Mouse (Mus musculus) neural tube, embryonic 13.5 days (tissue): ENCODE measurements around the gene Tiparp. TPM values are rescaled to one million over a fixed set of nuclear protein-coding genes. Genes with fewer than 3 reads are reported as not detected.

ENCODE experiments used
- ATAC-seq: fragments of 200-750 bp; cut with Nextera tagmentation; 2 replicates; pipeline ENCODE4 v1.8.0; 2017; ENCODE audit warnings: low read depth, mild to moderate bottlenecking, moderate TSS enrichment, moderate library complexity
- H3K27ac ChIP-seq: fragments of 300-500 bp; sonication (generic); replicated peaks from 2 replicates; pipeline ENCODE4 v1.5.1; 2015; ENCODE audit warnings: moderate library complexity, mild to moderate bottlenecking, inconsistent platforms
- H3K27me3 ChIP-seq: fragments of 300-500 bp; sonication (generic); 2 replicates; pipeline ENCODE4 v1.6.1; 2015; ENCODE audit warnings: mild to moderate bottlenecking, inconsistent platforms
- H3K36me3 ChIP-seq: fragments of 300-500 bp; sonication (generic); 2 replicates; pipeline ENCODE4 v1.6.1; 2015; ENCODE audit warnings: mild to moderate bottlenecking, inconsistent platforms
- H3K4me1 ChIP-seq: fragments of 300-500 bp; sonication (generic); replicated peaks from 2 replicates; pipeline ENCODE4 v1.6.1; 2015; ENCODE audit warnings: inconsistent platforms
- H3K4me2 ChIP-seq: fragments of 300-500 bp; sonication (generic); 2 replicates; pipeline ENCODE4 v1.6.1; 2015; ENCODE audit warnings: inconsistent platforms, mild to moderate bottlenecking, moderate library complexity
- H3K4me3 ChIP-seq: fragments of 300-500 bp; sonication (generic); 2 replicates; pipeline ENCODE4 v1.5.1; 2015; ENCODE audit warnings: mild to moderate bottlenecking, inconsistent platforms
- H3K9ac ChIP-seq: fragments of 300-500 bp; sonication (generic); 2 replicates; pipeline ENCODE4 v1.6.1; 2015; ENCODE audit warnings: moderate library complexity, mild to moderate bottlenecking, inconsistent platforms
- H3K9me3 ChIP-seq: fragments of 300-500 bp; sonication (generic); 2 replicates; pipeline ENCODE4 v1.6.1; 2016; ENCODE audit warnings: inconsistent platforms
- WGBS: fragments of 180-500 bp; shearing (Covaris S2); methylation state at CpG from one replicate; pipeline ENCODE4 v1.1.7; 2015; 5-methylcytosine and 5-hydroxymethylcytosine counted together
- polyA plus RNA-seq: library from polyadenylated mRNA; unstranded; fragments of >200 nt; fragmentation: Nextera tagmentation; extraction: Ambion mirVana; gene quantifications from 2 replicates; pipeline ENCODE4 v1.2.1, GENCODE M21; 2015

Gene Tiparp
- polyA plus RNA-seq, 1 experiment from 2014 or later = 34.1 TPM

DNA sequence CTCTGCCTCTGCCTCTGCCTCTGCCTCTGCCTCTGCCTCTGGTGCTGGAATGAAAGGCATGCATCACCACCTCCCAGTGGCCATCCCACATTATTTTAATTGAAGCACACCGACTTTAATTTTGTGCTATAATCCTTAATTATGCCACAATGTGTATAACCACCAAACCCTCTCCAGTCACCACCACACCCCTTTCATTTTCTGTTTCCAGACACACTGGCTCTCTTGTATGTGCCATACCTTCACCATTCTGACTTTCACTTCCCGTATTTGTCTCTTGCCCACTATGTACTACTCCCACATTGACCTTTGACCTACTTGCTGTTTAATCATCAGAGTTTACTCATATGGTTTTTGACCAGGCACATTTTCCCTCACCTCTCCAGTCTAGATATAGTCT is 12.5 kb upstream of the Tiparp start:
- 83% methylated on average over 2 of the region's 2 CpGs for WGBS
- no peak for ATAC-seq

GRCm38 (mm10) chr3:65516526-65516925 is 11.7 kb upstream of the Tiparp start:
- WGBS = 86% methylated on average over 1 of the region's 1 CpGs
- H3K27ac ChIP-seq = no peak overlapping the region
- peaks cover 11% of the 10 kb centered on the region for H3K4me1 ChIP-seq
- no peak overlapping the region for H3K4me3 ChIP-seq
- H3K9ac ChIP-seq = no peak overlapping the region
- no peak for ATAC-seq
- no peaks in the 10 kb centered on the region for H3K9me3 ChIP-seq
- no peaks in the 10 kb centered on the region for H3K36me3 ChIP-seq
- H3K4me2 ChIP-seq = no peak overlapping the region
- no peaks in the 10 kb centered on the region for H3K27me3 ChIP-seq

More for the DNA sequence above, 12.5 kb upstream of the Tiparp start:
- no peaks in the 10 kb centered on the region for H3K9me3 ChIP-seq
- H3K36me3 ChIP-seq = no peaks in the 10 kb centered on the region
- peaks cover 11% of the 10 kb centered on the region for H3K4me1 ChIP-seq
- no peak overlapping the region for H3K4me3 ChIP-seq
- no peaks in the 10 kb centered on the region for H3K27me3 ChIP-seq
- no peak overlapping the region for H3K4me2 ChIP-seq
- H3K27ac ChIP-seq = no peak overlapping the region
- no peak overlapping the region for H3K9ac ChIP-seq

GRCm38 (mm10) chr3:65517141-65517540 is 11.1 kb upstream of the Tiparp start:
- Histone ChIP-seq H3K9ac (no peak overlapping the region), H3K4me2 (no peak overlapping the region), H3K4me3 (no peak overlapping the region), H3K36me3 (no peaks in the 10 kb centered on the region), H3K4me1 (peaks cover 11% of the 10 kb centered on the region), H3K9me3 (no peaks in the 10 kb centered on the region), H3K27ac (no peak overlapping the region), H3K27me3 (no peaks in the 10 kb centered on the region)
- 21% methylated on average over 9 of the region's 9 CpGs for WGBS
- no peak for ATAC-seq

DNA sequence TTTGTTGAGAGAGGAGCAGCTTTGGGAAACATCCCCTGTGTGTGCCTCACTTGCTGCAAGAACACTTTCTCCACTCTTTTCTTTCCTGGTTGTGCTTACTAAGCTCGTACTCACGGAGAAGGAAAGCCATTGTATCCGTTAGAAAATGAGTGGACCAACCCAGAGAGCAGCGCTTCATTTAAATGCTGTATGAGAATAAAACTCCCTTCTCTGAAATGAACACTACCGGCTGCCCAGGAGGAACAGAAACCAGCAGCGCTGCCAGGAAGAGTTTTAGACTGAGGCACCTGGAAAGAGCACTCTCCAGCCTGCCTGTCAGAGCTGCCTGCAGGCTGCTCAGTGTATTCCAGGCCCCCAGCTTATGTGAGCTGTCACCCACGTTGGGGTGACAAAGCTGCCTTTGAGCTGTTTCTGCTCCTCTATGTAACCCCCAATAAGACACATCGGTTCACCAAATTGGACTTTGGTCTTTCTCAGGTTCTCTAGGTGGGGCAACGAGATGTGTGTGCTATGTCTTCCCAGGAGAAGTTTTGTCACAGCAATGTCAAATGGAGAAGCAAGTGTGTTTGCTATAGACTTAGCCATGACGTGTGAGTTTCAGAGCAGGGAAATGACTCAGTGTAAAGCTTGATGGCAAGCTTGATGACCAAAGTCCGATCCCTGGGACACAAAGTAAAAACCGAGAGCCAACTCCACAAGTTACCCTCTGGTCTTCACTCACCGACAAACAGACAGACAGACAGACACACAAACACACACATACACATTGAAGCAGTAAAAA is 10.3 kb upstream of the Tiparp start:
- Histone ChIP-seq H3K36me3 (no peaks in the 10 kb centered on the region), H3K4me2 (no peak overlapping the region), H3K4me1 (peaks cover 11% of the 10 kb centered on the region), H3K9ac (no peak overlapping the region), H3K27me3 (no peaks in the 10 kb centered on the region), H3K4me3 (no peak overlapping the region), H3K9me3 (no peaks in the 10 kb centered on the region), H3K27ac (no peak overlapping the region)
- ATAC-seq = no peak
- WGBS = 51% methylated on average over 13 of the region's 13 CpGs

GRCm38 (mm10) chr3:65521391-65521790 is 6.8 kb upstream of the Tiparp start:
- Histone ChIP-seq H3K4me2 (no peak overlapping the region), H3K27me3 (no peaks in the 10 kb centered on the region), H3K4me1 (peaks cover 11% of the 10 kb centered on the region), H3K9ac (no peak overlapping the region), H3K4me3 (no peak overlapping the region), H3K27ac (no peak overlapping the region), H3K9me3 (no peaks in the 10 kb centered on the region), H3K36me3 (no peaks in the 10 kb centered on the region)
- 78% methylated on average over 1 of the region's 1 CpGs for WGBS
- no peak for ATAC-seq

GRCm38 (mm10) chr3:65523397-65523796 is 4.8 kb upstream of the Tiparp start:
- Histone ChIP-seq H3K27me3 (no peaks in the 10 kb centered on the region), H3K9ac (no peak overlapping the region)

DNA sequence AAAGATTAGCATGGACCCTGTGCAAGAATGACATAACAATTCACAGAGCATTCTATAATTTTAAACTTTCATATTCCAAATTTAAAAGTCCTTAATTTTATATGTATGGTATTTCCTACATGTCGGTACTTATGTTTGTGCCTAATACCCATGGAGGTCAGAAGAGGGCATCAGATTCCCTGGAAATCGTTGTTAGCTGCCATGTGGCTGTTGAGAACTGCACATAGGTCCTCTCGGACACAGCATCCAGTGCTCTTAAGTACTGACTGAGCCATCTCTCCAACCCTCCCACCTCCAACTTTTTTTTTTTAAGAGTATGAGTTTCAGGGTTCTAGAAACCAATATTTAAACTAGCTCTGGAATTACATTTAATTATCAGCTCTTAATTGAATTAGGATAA is 2.5 kb upstream of the Tiparp start:
- ATAC-seq = no peak
- Histone ChIP-seq H3K4me1 (peaks cover 10% of the 10 kb centered on the region), H3K4me2 (no peak overlapping the region), H3K9me3 (no peaks in the 10 kb centered on the region), H3K36me3 (no peaks in the 10 kb centered on the region), H3K27ac (no peak overlapping the region), H3K27me3 (no peaks in the 10 kb centered on the region), H3K4me3 (no peak overlapping the region), H3K9ac (no peak overlapping the region)
- WGBS = 84% methylated on average over 3 of the region's 3 CpGs

More at GRCm38 (mm10) chr3:65523397-65523796, 4.8 kb upstream of the Tiparp start:
- WGBS = 36% methylated on average over 8 of the region's 8 CpGs
- no peak overlapping the region for H3K4me3 ChIP-seq
- H3K9me3 ChIP-seq = no peaks in the 10 kb centered on the region
- H3K4me2 ChIP-seq = no peak overlapping the region
- no peak overlapping the region for H3K27ac ChIP-seq
- no peaks in the 10 kb centered on the region for H3K36me3 ChIP-seq
- H3K4me1 ChIP-seq = 0 out of 2 replicates have a peak, but pooled peaks cover 4% of the 10 kb centered on the region
- ATAC-seq = no peak

DNA sequence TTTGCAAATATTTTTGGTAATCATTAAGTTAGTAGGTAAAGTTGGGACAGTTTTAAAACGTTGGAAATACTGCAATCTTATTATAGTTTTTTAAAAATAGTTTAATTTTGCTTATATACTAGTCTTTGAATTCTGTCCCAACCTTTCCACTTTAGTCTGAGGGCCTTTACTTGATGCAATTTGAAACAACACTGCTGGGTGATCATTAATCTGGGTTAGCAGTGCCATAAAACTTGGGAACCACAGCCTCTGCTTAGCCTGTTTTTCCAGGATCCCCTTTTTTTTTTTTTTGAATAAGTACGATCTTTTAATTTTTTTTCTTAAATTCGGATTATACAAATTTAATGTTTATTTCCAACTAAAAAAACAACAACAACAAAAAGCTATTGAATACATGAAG is 1.0 kb upstream of the Tiparp start:
- peak overlapping the region; percentile 92 for H3K9ac ChIP-seq

GRCm38 (mm10) chr3:65528614-65529470 is 632 bp downstream of the Tiparp start:
- peaks cover 10% of the 10 kb centered on the region; the same call in 1 of the 2 replicates for H3K36me3 ChIP-seq
- peak overlapping the region; percentile 96 for H3K4me3 ChIP-seq
- no peaks in the 10 kb centered on the region for H3K27me3 ChIP-seq
- no peaks in the 10 kb centered on the region for H3K9me3 ChIP-seq
- H3K27ac ChIP-seq = peak overlapping the region; percentile 100
- under 1% methylated on average over 96 of the region's 97 CpGs for WGBS
- ATAC-seq = peak; percentile 59
- peak overlapping the region; percentile 92 for H3K9ac ChIP-seq
- H3K4me2 ChIP-seq = peak overlapping the region; percentile 79
- H3K4me1 ChIP-seq = peaks cover 23% of the 10 kb centered on the region

More for the DNA sequence above, 1.0 kb upstream of the Tiparp start:
- Histone ChIP-seq H3K27ac (peak overlapping the region; percentile 100), H3K4me3 (peak overlapping the region; percentile 96), H3K36me3 (peaks cover 7% of the 10 kb centered on the region; the same call in 1 of the 2 replicates), H3K4me1 (peaks cover 19% of the 10 kb centered on the region), H3K27me3 (no peaks in the 10 kb centered on the region), H3K4me2 (peak overlapping the region; percentile 79), H3K9me3 (no peaks in the 10 kb centered on the region)
- no peak for ATAC-seq
- WGBS = 14% methylated on average over 3 of the region's 3 CpGs

- Histone ChIP-seq H3K4me3 (peak overlapping the region; percentile 96), H3K9me3 (no peaks in the 10 kb centered on the region), H3K36me3 (peaks cover 10% of the 10 kb centered on the region; the same call in 1 of the 2 replicates), H3K27me3 (no peaks in the 10 kb centered on the region), H3K4me2 (peak overlapping the region; percentile 79), H3K4me1 (peaks cover 30% of the 10 kb centered on the region), H3K27ac (peak overlapping the region; percentile 100), H3K9ac (peak overlapping the region; percentile 92)
- 0 out of 2 replicates have a peak, but pooled peaks have one; percentile 3 for ATAC-seq
- WGBS = 2% methylated on average over 19 of the region's 19 CpGs
These were observed 1.4 kb downstream of the Tiparp start for GRCm38 (mm10) chr3:65529471-65530215.

DNA sequence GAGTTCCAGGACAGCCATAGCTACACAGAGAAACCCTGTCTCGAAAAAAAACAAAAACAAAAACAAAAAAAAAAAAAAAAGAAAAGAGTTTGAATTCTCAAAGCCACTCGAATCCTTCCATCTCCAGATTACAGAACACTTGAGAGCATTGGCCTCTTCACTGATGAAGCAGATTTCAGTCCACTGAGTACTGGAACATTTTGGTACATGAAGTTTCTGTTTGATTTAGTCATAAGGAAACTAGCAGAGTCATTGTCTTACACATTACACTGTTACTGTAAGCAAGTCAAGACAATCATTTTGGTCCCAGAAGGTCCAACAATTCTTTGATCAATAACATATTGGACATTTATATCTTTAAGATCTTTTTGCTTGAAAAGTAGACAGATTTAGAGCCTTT is 4.8 kb downstream of the Tiparp start:
- Histone ChIP-seq H3K36me3 (peaks cover 10% of the 10 kb centered on the region; the same call in 1 of the 2 replicates), H3K4me3 (no peak overlapping the region), H3K27me3 (no peaks in the 10 kb centered on the region), H3K4me1 (peaks cover 41% of the 10 kb centered on the region), H3K27ac (no peak overlapping the region), H3K4me2 (no peak overlapping the region), H3K9ac (no peak overlapping the region), H3K9me3 (no peaks in the 10 kb centered on the region)
- ATAC-seq = no peak
- 88% methylated on average over 2 of the region's 2 CpGs for WGBS
